Comparison of ENCODE assay signal across 10 mouse cellular contexts in the genomic region with DNA sequence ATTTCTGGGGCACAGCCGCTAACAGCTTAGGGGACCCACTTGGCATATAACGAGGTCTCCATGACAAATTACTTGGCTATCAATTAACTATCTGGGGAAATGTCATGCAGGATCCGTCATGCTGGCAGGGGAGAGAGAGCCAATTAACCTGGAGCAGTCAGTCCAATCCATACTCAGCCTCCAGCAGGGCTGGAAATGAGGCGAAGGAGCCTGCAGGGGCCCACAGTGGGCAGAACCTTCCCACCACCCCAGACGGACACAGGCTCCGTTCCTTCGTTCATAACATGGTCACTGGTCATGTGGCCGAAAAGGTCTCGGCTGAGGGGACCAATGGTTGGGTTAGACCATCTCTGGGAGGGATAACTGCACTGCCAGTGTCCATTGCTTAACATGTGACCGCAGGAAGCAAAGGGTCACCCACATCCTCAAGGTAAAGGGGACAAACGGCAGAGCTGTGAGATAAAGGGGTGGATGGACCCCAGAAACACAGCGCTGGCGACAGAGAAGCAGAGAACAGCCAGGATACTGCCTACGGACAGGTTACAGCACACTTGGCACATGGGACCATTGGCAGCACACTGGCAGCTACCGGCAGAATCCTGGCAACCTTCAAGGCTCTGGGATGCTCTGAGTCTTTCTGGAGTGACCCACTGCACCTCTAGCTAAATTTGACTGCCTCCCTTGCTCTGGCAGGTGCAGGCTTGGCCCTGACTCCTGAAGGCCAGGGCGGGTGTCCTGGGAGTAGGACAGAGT. TPM values are rescaled to one million over a fixed set of nuclear protein-coding genes. Genes with fewer than 3 reads are reported as not detected.
DNase-seq lines count a peak whose midpoint lies in the region; ATAC-seq and TF ChIP-seq lines count a peak whose summit lies in the region.
"Had no signal": no experiment of that assay in that cellular context is flagged by ENCODE, and none has a peak within 500 bp of the region (broad histone marks: within the 10 kb centered on the region; RNA-seq: fewer than 3 reads in every experiment).

No protein-coding gene starts in this region.

- no peak overlapping the region for H3K27ac ChIP-seq in intestine, embryonic 16.5 days (ENCODE audit: low read length)
- H3K27ac ChIP-seq in intestine, embryonic 15.5 days: no peak overlapping the region
- H3K27ac ChIP-seq in cerebellum, adult 2 months (ENCODE audit: insufficient read depth, low read length): peak overlapping the region; percentile 81
- H3K27ac ChIP-seq in forebrain, embryonic 12.5 days: peak overlapping the region; percentile 94
- H3K27ac ChIP-seq in midbrain, embryonic 10.5 days (replicated peaks): peak overlapping the region; percentile 85

- no peak overlapping the region for H3K4me3 ChIP-seq in intestine, embryonic 16.5 days (ENCODE audit: low read length)
- H3K4me3 ChIP-seq in intestine, embryonic 15.5 days (replicated peaks): no peak overlapping the region
- H3K4me3 ChIP-seq in cerebellum, adult 2 months (replicated peaks; ENCODE audit: insufficient read depth, low read depth, low read length): peak overlapping the region; percentile 15
- H3K4me3 ChIP-seq in forebrain, embryonic 12.5 days (replicated peaks): peak overlapping the region; percentile 21; the same call in 1 of the 2 replicates
- peak overlapping the region; percentile 51 for H3K4me3 ChIP-seq in midbrain, embryonic 10.5 days
- H3K4me3 ChIP-seq: erythroblast, embryonic 14.5 days had no signal

- no peak for TF ChIP-seq CTCF in cerebellum, adult 2 months (IDR thresholded peaks at IDR 0.05; ENCODE audit: borderline replicate concordance, insufficient read depth, low read depth, low read length)

- no peaks in the 10 kb centered on the region for H3K9me3 ChIP-seq in intestine, embryonic 16.5 days (ENCODE audit: control insufficient read depth, low read length)
- no peaks in the 10 kb centered on the region for H3K9me3 ChIP-seq in intestine, embryonic 15.5 days
- H3K9me3 ChIP-seq in forebrain, embryonic 12.5 days: no peaks in the 10 kb centered on the region
- H3K9me3 ChIP-seq in midbrain, embryonic 10.5 days (replicated peaks): no peaks in the 10 kb centered on the region

- WGBS in intestine, embryonic 16.5 days: 53% methylated on average over 16 of the region's 16 CpGs
- WGBS in intestine, embryonic 15.5 days: 50% methylated on average over 16 of the region's 16 CpGs
- whole genome bisulfite sequencing in cerebellum, adult 2 months: 9% methylated on average over 16 of the region's 16 CpGs
- 40% methylated on average over 16 of the region's 16 CpGs for WGBS in forebrain, embryonic 12.5 days
- WGBS in midbrain, embryonic 10.5 days: 67% methylated on average over 16 of the region's 16 CpGs

- TF ChIP-seq POLR2A in cerebellum, adult 2 months (IDR thresholded peaks at IDR 0.05; ENCODE audit: borderline replicate concordance, insufficient read depth, low read length): no peak; the same call in 1 of the 2 replicates

- no peaks in the 10 kb centered on the region for H3K36me3 ChIP-seq in intestine, embryonic 16.5 days (ENCODE audit: control insufficient read depth, insufficient read depth, low read length)
- H3K36me3 ChIP-seq in intestine, embryonic 15.5 days: no peaks in the 10 kb centered on the region
- no peaks in the 10 kb centered on the region for H3K36me3 ChIP-seq in forebrain, embryonic 12.5 days (replicated peaks)
- no peaks in the 10 kb centered on the region for H3K36me3 ChIP-seq in midbrain, embryonic 10.5 days

- H3K4me1 ChIP-seq in intestine, embryonic 16.5 days (ENCODE audit: control insufficient read depth, insufficient read depth, low read length): peaks cover 4% of the 10 kb centered on the region; the same call in 1 of the 2 replicates
- H3K4me1 ChIP-seq in intestine, embryonic 15.5 days (replicated peaks): 0 out of 2 replicates have a peak, but pooled peaks cover 2% of the 10 kb centered on the region
- H3K4me1 ChIP-seq in cerebellum, adult 2 months (ENCODE audit: control insufficient read depth, insufficient read depth, low read length): peaks cover 59% of the 10 kb centered on the region
- peaks cover 66% of the 10 kb centered on the region for H3K4me1 ChIP-seq in forebrain, embryonic 12.5 days
- H3K4me1 ChIP-seq in midbrain, embryonic 10.5 days: peaks cover 59% of the 10 kb centered on the region

- H3K27me3 ChIP-seq in intestine, embryonic 16.5 days (replicated peaks; ENCODE audit: control insufficient read depth, insufficient read depth, low read length): peaks cover 7% of the 10 kb centered on the region
- peaks cover 30% of the 10 kb centered on the region for H3K27me3 ChIP-seq in intestine, embryonic 15.5 days (replicated peaks)
- no peaks in the 10 kb centered on the region for H3K27me3 ChIP-seq in cerebellum, adult 2 months (ENCODE audit: control insufficient read depth, insufficient read depth, low read length)
- 0 out of 2 replicates have a peak, but pooled peaks cover 5% of the 10 kb centered on the region for H3K27me3 ChIP-seq in forebrain, embryonic 12.5 days
- peaks cover 37% of the 10 kb centered on the region for H3K27me3 ChIP-seq in midbrain, embryonic 10.5 days (ENCODE audit: low read depth, poor library complexity, severe bottlenecking)

- no peak for ATAC-seq in intestine, embryonic 16.5 days
- no peak for ATAC-seq in intestine, embryonic 15.5 days
- ATAC-seq in forebrain, embryonic 12.5 days (ENCODE audit: low FRiP score): peak; percentile 12; the same call in 1 of the 2 replicates

- DNase-seq in cerebellum, adult 2 months: peak; percentile 87 to 93
- no peak for DNase-seq in midbrain, embryonic 10.5 days (ENCODE audit: low spot score)
- DNase-seq in adrenal gland, postnatal 25 days: no peak
- no peak for DNase-seq in right cerebral cortex, postnatal 36 days (ENCODE audit: low spot score in 2 of 2)
- DNase-seq in adrenal gland, adult 8-10 months: no peak
- DNase-seq: adrenal gland, adult 2 months had no signal

- no peak overlapping the region for H3K4me2 ChIP-seq in intestine, embryonic 16.5 days (ENCODE audit: low read depth, low read length)
- H3K4me2 ChIP-seq in intestine, embryonic 15.5 days (replicated peaks): no peak overlapping the region
- peak overlapping the region; percentile 50 for H3K4me2 ChIP-seq in forebrain, embryonic 12.5 days

- H3K9ac ChIP-seq in intestine, embryonic 16.5 days (ENCODE audit: low read depth, low read length): 0 out of 2 replicates have a peak overlapping the region, but pooled peaks have one; percentile 30
- no peak overlapping the region for H3K9ac ChIP-seq in intestine, embryonic 15.5 days
- H3K9ac ChIP-seq in forebrain, embryonic 12.5 days: peak overlapping the region; percentile 42

RNA-seq across cellular contexts. Expression of a gene that starts 23.1 kb away (rescaled TPM):
- 15.1 and 15.2 TPM in 2 replicates for polyA plus RNA-seq in intestine, embryonic 16.5 days (2015; fragmentation: Nextera tagmentation; extraction: Ambion mirVana)
- polyA plus RNA-seq in intestine, embryonic 15.5 days (2015; fragmentation: Nextera tagmentation; extraction: Ambion mirVana): 15.5 and 15.6 TPM in 2 replicates
- 15.4 and 16.4 TPM in 2 replicates for polyA plus RNA-seq in cerebellum, adult 2 months (2012; rRNA removed)
- polyA plus RNA-seq in forebrain, embryonic 12.5 days (2016; fragmentation: Nextera tagmentation; extraction: Ambion mirVana): 23.1 and 23.5 TPM in 2 replicates
- 21.6 and 27.6 TPM in 2 replicates for polyA plus RNA-seq in midbrain, embryonic 10.5 days (2016; fragmentation: Nextera tagmentation; extraction: Ambion mirVana)
- total RNA-seq in adrenal gland, postnatal 25 days (2021): 18.7 and 28.9 TPM in 2 replicates
- 10 to 100 TPM; 23.8 to 31.3 (median 29.2) TPM for total RNA-seq in adrenal gland, adult 8-10 months (2022)

RNA-seq across cellular contexts. Expression of a gene that starts 33.3 kb away (rescaled TPM):
- 0.56 and 0.65 TPM in 2 replicates for polyA plus RNA-seq in intestine, embryonic 16.5 days (2015; fragmentation: Nextera tagmentation; extraction: Ambion mirVana)
- 0.90 and 1.1 TPM in 2 replicates for polyA plus RNA-seq in intestine, embryonic 15.5 days (2015; fragmentation: Nextera tagmentation; extraction: Ambion mirVana)
- polyA plus RNA-seq in cerebellum, adult 2 months (2012; rRNA removed): 200 and 249 TPM in 2 replicates
- 4.0 and 4.8 TPM in 2 replicates for polyA plus RNA-seq in forebrain, embryonic 12.5 days (2016; fragmentation: Nextera tagmentation; extraction: Ambion mirVana)
- 1.1 and 1.6 TPM in 2 replicates for polyA plus RNA-seq in midbrain, embryonic 10.5 days (2016; fragmentation: Nextera tagmentation; extraction: Ambion mirVana)
- total RNA-seq in adrenal gland, postnatal 25 days (2021): 2.1 and 2.9 TPM in 2 replicates
- total RNA-seq in adrenal gland, adult 8-10 months (2022): 1 to 10 TPM; 2.4 to 8.5 (median 5.4) TPM
- polyA plus RNA-seq: erythroblast, embryonic 14.5 days had no signal

Comparison
In these comparisons a context has a peak if more than half of its experiments do, and no peak if none do; other contexts are left out.
1. H3K27ac ChIP-seq: peak in cerebellum, adult 2 months (single experiment), forebrain, embryonic 12.5 days (single experiment) and midbrain, embryonic 10.5 days (single experiment); none in intestine, embryonic 16.5 days (single experiment) and intestine, embryonic 15.5 days (single experiment).
2. H3K4me3 ChIP-seq: peak in cerebellum, adult 2 months (single experiment), forebrain, embryonic 12.5 days (single experiment) and midbrain, embryonic 10.5 days (single experiment); none in intestine, embryonic 16.5 days (single experiment) and intestine, embryonic 15.5 days (single experiment).
3. DNase-seq: peak in cerebellum, adult 2 months (2 of 2); none in midbrain, embryonic 10.5 days (single experiment), adrenal gland, postnatal 25 days (single experiment), right cerebral cortex, postnatal 36 days (0 of 2) and adrenal gland, adult 8-10 months (single experiment).
4. RNA of a gene that starts 33.3 kb away (polyA plus RNA-seq): 200 to 249 TPM in cerebellum, adult 2 months; 4.0 to 4.8 TPM in forebrain, embryonic 12.5 days, 1.1 to 1.6 TPM in midbrain, embryonic 10.5 days, 0.90 to 1.1 TPM in intestine, embryonic 15.5 days and 0.56 to 0.65 TPM in intestine, embryonic 16.5 days; every median in the first group is over 10 times any median in the second.